Comparison of ENCODE assay signal across 7 mouse cellular contexts in genomic region chr5:99973941-99974340, GRCm38 (mm10). TPM values are rescaled to one million over a fixed set of nuclear protein-coding genes. Genes with fewer than 3 reads are reported as not detected.
DNase-seq lines count a peak whose midpoint lies in the region; ATAC-seq and TF ChIP-seq lines count a peak whose summit lies in the region.

No protein-coding gene starts in this region.

- H3K4me3 ChIP-seq in lung, embryonic 15.5 days = peak overlapping the region; percentile 5; the same call in 1 of the 2 replicates
- H3K4me3 ChIP-seq in forebrain, embryonic 13.5 days = no peak overlapping the region
- H3K4me3 ChIP-seq in liver, postnatal 0 days (ENCODE audit: low read depth, low read length) = no peak overlapping the region

- no peak overlapping the region for H3K27ac ChIP-seq in lung, embryonic 15.5 days
- H3K27ac ChIP-seq in forebrain, embryonic 13.5 days = no peak overlapping the region
- H3K27ac ChIP-seq in liver, postnatal 0 days (ENCODE audit: low read depth) = 0 out of 2 replicates have a peak overlapping the region, but pooled peaks have one; percentile 23

- 2% methylated on average over 2 of the region's 2 CpGs for WGBS in lung, embryonic 15.5 days
- 26% methylated on average over 2 of the region's 2 CpGs for WGBS in forebrain, embryonic 13.5 days
- WGBS in liver, postnatal 0 days (ENCODE audit: insufficient replicate concordance) = 15% methylated on average over 2 of the region's 2 CpGs

- H3K9me3 ChIP-seq in lung, embryonic 15.5 days = no peaks in the 10 kb centered on the region
- no peaks in the 10 kb centered on the region for H3K9me3 ChIP-seq in forebrain, embryonic 13.5 days (replicated peaks)
- no peaks in the 10 kb centered on the region for H3K9me3 ChIP-seq in liver, postnatal 0 days (ENCODE audit: low read length)

- peaks cover 30% of the 10 kb centered on the region for H3K4me1 ChIP-seq in lung, embryonic 15.5 days
- H3K4me1 ChIP-seq in forebrain, embryonic 13.5 days = peaks cover 44% of the 10 kb centered on the region
- peaks cover 26% of the 10 kb centered on the region for H3K4me1 ChIP-seq in liver, postnatal 0 days (ENCODE audit: insufficient read depth)

- no peaks in the 10 kb centered on the region for H3K27me3 ChIP-seq in lung, embryonic 15.5 days
- no peaks in the 10 kb centered on the region for H3K27me3 ChIP-seq in forebrain, embryonic 13.5 days
- no peaks in the 10 kb centered on the region for H3K27me3 ChIP-seq in liver, postnatal 0 days (ENCODE audit: insufficient read depth, low read length)

- DNase-seq in lung, postnatal 14 days = no peak
- DNase-seq in NIH3T3 (ENCODE audit: low read depth) = peak; percentile 61
- no peak for DNase-seq in liver, postnatal 0 days
- no peak for DNase-seq in gastrocnemius, postnatal 10 days
- no peak for DNase-seq in kidney, postnatal 14 days

- no peak for TF ChIP-seq EP300 in liver, postnatal 0 days (IDR thresholded peaks at IDR 0.05; ENCODE audit: low read depth)

- no peak for ATAC-seq in lung, embryonic 15.5 days (ENCODE audit: borderline replicate concordance, extremely low read depth, low FRiP score, low TSS enrichment)
- ATAC-seq in forebrain, embryonic 13.5 days = no peak
- ATAC-seq in liver, postnatal 0 days = no peak

- H3K9ac ChIP-seq in lung, embryonic 15.5 days = no peak overlapping the region
- no peak overlapping the region for H3K9ac ChIP-seq in forebrain, embryonic 13.5 days
- H3K9ac ChIP-seq in liver, postnatal 0 days (replicated peaks) = no peak overlapping the region

- TF ChIP-seq CTCF in liver, postnatal 0 days (IDR thresholded peaks at IDR 0.05; ENCODE audit: low read depth) = no peak

- peaks cover 24% of the 10 kb centered on the region; the same call in 1 of the 2 replicates for H3K36me3 ChIP-seq in lung, embryonic 15.5 days
- peaks cover 19% of the 10 kb centered on the region for H3K36me3 ChIP-seq in forebrain, embryonic 13.5 days (ENCODE audit: poor library complexity, severe bottlenecking)
- peaks cover 28% of the 10 kb centered on the region for H3K36me3 ChIP-seq in liver, postnatal 0 days (replicated peaks; ENCODE audit: insufficient read depth, low read length)

- peak overlapping the region; percentile 55 for H3K4me2 ChIP-seq in lung, embryonic 15.5 days
- peak overlapping the region; percentile 87 for H3K4me2 ChIP-seq in forebrain, embryonic 13.5 days
- H3K4me2 ChIP-seq in liver, postnatal 0 days (ENCODE audit: low read depth, low read length) = peak overlapping the region; percentile 82

RNA-seq across cellular contexts. Expression of gene Hnrnpd, which starts 4.8 kb away (rescaled TPM):
- 201 and 229 TPM in 2 replicates for polyA plus RNA-seq in lung, embryonic 15.5 days (2015; fragmentation: Nextera tagmentation; extraction: Ambion mirVana)
- 119 and 189 TPM in 2 replicates for polyA plus RNA-seq in forebrain, embryonic 13.5 days (2015; fragmentation: Nextera tagmentation; extraction: Ambion mirVana)
- 38.1 and 45.4 TPM in 2 replicates for polyA plus RNA-seq in liver, postnatal 0 days (2015; fragmentation: Nextera tagmentation; extraction: Ambion mirVana)
- 100 to 1,000 TPM; 129 to 153 TPM for total RNA-seq in gastrocnemius, postnatal 10 days (2021)

RNA-seq across cellular contexts. Expression of gene 4930524J08Rik, which starts 4.9 kb away (rescaled TPM):
- 2.0 and 2.2 TPM in 2 replicates for polyA plus RNA-seq in lung, embryonic 15.5 days (2015; fragmentation: Nextera tagmentation; extraction: Ambion mirVana)
- polyA plus RNA-seq in forebrain, embryonic 13.5 days (2015; fragmentation: Nextera tagmentation; extraction: Ambion mirVana) = 3.1 and 3.4 TPM in 2 replicates
- polyA plus RNA-seq in liver, postnatal 0 days (2015; fragmentation: Nextera tagmentation; extraction: Ambion mirVana) = 0.96 and 1.4 TPM in 2 replicates
- 1 to 10 TPM; 1.1 to 1.2 TPM for total RNA-seq in gastrocnemius, postnatal 10 days (2021)
